Mouse (Mus musculus): ENCODE data around the gene Dnah9. TPM values are rescaled to one million over a fixed set of nuclear protein-coding genes. Genes with fewer than 3 reads are reported as not detected.
A peak's percentile ranks its signal among the peaks of the same experiment; 100 is the strongest.

Gene Dnah9
- total and polyA plus RNA-seq, 3 experiments = 0.11 to 0.20 (median 0.13) TPM

- Histone ChIP-seq H3K9ac (ENCODE audit: insufficient read depth, low read depth) (no peak overlapping the region), H3K27ac (ENCODE audit: insufficient read depth, low read depth) (no peak overlapping the region), H3K9me3 (replicated peaks; ENCODE audit: low read length) (no peaks in the 10 kb centered on the region), H3K36me3 (replicated peaks in 1 of 2; ENCODE audit: control insufficient read depth in 1 of 2, insufficient read depth in 1 of 2, low read length in 1 of 2) (no peaks in the 10 kb centered on the region), H3K4me2 (ENCODE audit: insufficient read depth, low read depth, poor library complexity, severe bottlenecking) (no peak overlapping the region), H3K27me3 (replicated peaks) (peaks cover 53% of the 10 kb centered on the region), H3K4me1 (ENCODE audit: control insufficient read depth in 1 of 2, insufficient read depth in 2 of 2) (no peaks in the 10 kb centered on the region), H3K4me3 (replicated peaks in 1 of 3; ENCODE audit: low read depth in 2 of 3, low read length in 2 of 3, poor library complexity in 1 of 3) (no peak overlapping the region), H3K79me2 (replicated peaks; ENCODE audit: control insufficient read depth, extremely low read depth, insufficient read depth, poor library complexity, severe bottlenecking) (no peaks in the 10 kb centered on the region)
- DNase-seq (ENCODE audit: extremely low read depth) = peak; percentile 6
- dilution Hi-C loops (cut with MboI; ENCODE audit: extremely low pct_ligation_motif_present, extremely low pct_unique_long_range_greater_than_20kb, low sequenced_read_pairs) = no loop called here
- in situ Hi-C loops (cut with MboI; ENCODE audit: low pct_ligation_motif_present, low pct_unique_long_range_greater_than_20kb, low sequenced_read_pairs) = loop anchor here (25.0 kb wide), 1 partner anchor 761 kb away; no protein-coding TSS in a partner anchor
- TF ChIP-seq TBP (conservative IDR thresholded peaks at IDR 0.05; ENCODE audit: low read depth, low read length) (no peak), TCF12 (IDR thresholded peaks at IDR 0.05; ENCODE audit: low read depth, low read length) (no peak), ZKSCAN1 (IDR thresholded peaks at IDR 0.05; ENCODE audit: borderline replicate concordance, low read depth, low read length) (no peak), CTCF (conservative IDR thresholded peaks at IDR 0.05 in 1 of 2, IDR thresholded peaks at IDR 0.05 in 1 of 2; ENCODE audit: low read depth in 2 of 2, low read length in 2 of 2) (peak; percentile 7 to 51; a peak in 2 of 4 replicates), PAX5 (IDR thresholded peaks at IDR 0.05; ENCODE audit: low read length) (no peak), EP300 (IDR thresholded peaks at IDR 0.05; ENCODE audit: low read length) (no peak), POLR2AphosphoS2 (IDR thresholded peaks at IDR 0.05; ENCODE audit: low read depth, low read length) (no peak), ZNF384 (IDR thresholded peaks at IDR 0.05; ENCODE audit: low read depth, low read length) (no peak), USF1 (IDR thresholded peaks at IDR 0.05; ENCODE audit: low read depth, low read length) (no peak), NELFE (IDR thresholded peaks at IDR 0.05; ENCODE audit: low read depth, low read length) (no peak), JUN (IDR thresholded peaks at IDR 0.05; ENCODE audit: insufficient read depth, low read depth, low read length) (no peak), E2F4 (IDR thresholded peaks at IDR 0.05; ENCODE audit: insufficient replicate concordance, low read depth, low read length) (no peak), HCFC1 (IDR thresholded peaks at IDR 0.05; ENCODE audit: low read depth, low read length) (no peak), BHLHE40 (IDR thresholded peaks at IDR 0.05; ENCODE audit: low read depth, low read length) (no peak), SMC3 (IDR thresholded peaks at IDR 0.05; ENCODE audit: low read depth, low read length) (peak; percentile 42), ELF1 (IDR thresholded peaks at IDR 0.05; ENCODE audit: low read depth, low read length) (no peak), RCOR1 (conservative IDR thresholded peaks at IDR 0.05; ENCODE audit: low read depth, low read length) (no peak), UBTF (IDR thresholded peaks at IDR 0.05; ENCODE audit: low read depth, low read length) (no peak), ZC3H11A (IDR thresholded peaks at IDR 0.05; ENCODE audit: low read depth, low read length) (no peak), GABPA (IDR thresholded peaks at IDR 0.05; ENCODE audit: insufficient replicate concordance, low read depth, low read length) (no peak), MAFK (IDR thresholded peaks at IDR 0.05; ENCODE audit: insufficient replicate concordance, low read length) (no peak), RAD21 (IDR thresholded peaks at IDR 0.05; ENCODE audit: low read depth, low read length) (peak; percentile 50), ZMIZ1 (IDR thresholded peaks at IDR 0.05; ENCODE audit: low read depth, low read length) (no peak), MYC (IDR thresholded peaks at IDR 0.05; ENCODE audit: low read depth, low read length) (no peak)
Observed at GRCm38 (mm10) chr11:66126150-66126549, 42.2 kb downstream of the Dnah9 start.
